Mouse (Mus musculus): ENCODE results near the gene Numb.

Gene Numb

DNA sequence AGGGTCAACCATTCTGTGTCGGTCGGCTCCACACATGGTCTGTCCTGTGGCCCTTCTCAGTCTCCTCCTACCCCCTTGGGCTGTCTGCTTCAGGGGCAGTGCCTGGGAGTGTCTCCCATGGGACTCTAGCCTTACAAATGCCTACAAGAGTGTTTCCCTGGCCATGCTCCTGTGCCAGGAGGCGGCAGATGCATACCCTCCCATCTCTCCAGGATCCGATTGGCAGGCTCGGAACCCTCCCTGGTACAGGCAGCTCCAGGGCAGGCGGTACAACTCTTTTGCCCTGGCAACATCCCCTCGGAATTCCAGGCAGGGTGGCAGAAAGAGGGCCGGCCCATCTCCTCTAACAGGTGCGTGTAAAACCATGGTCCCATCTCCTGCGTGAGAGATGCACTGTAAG is 139.1 kb downstream of the Numb start:
- DNase-seq (ENCODE audit: low read depth, low spot score): no peak

DNA sequence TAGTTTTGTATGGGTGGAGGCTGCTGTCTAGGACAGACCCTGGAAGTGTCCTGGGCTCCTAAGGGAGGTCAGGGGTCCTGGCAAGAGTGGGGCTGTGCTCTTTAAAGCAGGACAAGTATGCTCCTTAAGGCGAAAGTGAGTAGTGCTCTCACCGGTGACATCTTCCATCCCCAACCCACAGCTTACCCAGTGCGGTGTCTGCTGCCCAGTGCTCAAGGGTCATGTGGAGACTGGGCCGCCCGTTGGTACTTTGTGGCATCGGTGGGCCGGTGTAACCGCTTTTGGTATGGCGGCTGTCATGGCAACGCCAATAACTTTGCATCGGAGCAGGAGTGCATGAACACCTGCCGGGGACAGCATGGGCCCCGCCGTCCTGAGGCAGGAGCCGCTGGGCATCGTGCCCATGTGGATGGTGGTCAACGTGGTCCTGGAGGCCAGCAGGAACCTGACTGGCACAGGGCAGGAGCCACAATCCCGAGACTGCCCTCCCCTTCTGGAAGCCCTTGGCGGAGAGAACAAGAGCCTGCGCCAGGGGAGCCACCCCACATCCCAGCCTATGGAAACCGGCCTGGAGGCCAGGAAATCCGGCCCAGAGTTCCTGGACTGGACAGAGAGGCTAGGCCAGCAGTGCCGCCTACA is 140.0 kb downstream of the Numb start:
- DNase-seq (ENCODE audit: low read depth, low spot score): no peak

DNA sequence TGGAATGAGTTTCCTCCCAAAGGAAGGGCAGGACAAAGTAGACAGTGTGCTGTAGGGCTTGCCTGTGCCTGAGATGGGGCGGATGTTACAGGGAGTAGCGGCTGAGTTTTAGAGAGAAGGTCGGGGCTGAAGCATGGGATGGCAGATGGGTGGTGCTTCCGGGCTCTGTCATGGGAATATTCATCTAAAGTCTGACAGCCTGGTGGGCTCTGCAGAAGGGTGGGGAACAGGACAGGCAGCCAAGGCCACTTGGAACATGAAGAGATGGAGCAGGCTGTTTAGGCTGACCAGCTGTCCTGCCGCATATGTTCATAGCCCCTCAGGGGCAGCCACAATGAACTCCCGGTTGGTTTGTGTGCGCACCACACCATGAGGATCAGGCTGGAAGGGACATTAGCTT is 140.5 kb downstream of the Numb start:
- DNase-seq (ENCODE audit: low read depth, low spot score): no peak

DNA sequence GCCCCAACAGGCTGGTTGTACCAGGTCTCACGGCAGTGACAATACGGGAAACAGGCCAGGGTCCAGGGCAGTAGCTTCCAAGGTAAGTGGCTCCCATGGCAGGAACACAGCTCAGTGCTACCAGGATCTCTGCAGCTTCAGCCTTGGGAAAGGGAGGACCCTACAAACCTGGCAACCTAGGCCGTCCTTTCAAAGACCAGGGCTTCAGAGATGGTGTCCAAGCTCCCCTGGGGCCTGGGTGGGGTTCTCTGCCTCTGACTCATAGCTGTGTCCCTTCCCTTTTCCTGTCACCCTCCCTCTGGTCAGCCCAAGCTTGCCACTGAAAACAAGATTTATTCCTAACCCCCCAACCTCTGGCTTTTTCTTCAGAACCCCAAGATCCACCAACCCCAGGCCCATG is 141.6 kb downstream of the Numb start:
- no peak for DNase-seq (ENCODE audit: low read depth, low spot score)

DNA sequence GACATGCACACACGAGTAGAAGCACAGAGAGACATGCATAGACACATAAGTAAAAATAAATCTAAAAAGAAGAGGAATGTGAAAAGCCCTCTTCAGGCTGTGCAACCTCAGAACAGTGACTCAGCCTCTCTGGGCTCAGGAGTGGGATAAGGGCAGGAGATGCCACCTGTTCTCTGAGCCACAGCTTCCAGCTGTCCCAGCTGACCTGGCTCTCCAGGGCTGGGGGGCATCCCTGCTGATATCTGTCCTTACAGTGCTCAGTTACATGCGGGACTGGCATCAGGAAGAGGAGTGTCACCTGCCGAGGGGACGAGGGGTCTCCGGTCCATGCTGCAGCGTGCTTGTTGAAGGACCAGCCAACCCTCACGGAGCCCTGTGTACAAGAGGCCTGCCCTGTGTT is 145.0 kb downstream of the Numb start:
- DNase-seq (ENCODE audit: low read depth, low spot score): no peak

DNA sequence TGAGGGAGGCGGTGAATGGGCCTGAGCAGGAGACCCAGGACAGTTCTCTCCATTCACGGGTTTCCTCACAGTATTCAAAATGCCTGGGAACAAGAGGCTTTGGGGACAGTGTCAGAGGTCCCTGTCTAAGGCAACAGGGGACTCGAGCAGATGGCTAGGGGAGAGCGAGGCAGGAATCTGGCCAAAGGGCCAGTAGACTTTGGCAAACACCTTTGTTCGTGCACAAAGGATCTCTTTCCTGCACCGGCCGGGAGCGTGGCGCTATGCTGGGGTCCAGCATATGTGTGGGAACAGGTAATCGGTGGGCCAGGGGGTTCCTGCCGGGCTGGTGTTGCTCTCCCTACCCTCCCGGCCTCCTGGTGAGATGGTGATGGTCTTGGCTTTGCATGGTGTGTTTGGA is 146.1 kb downstream of the Numb start:
- no peak for DNase-seq (ENCODE audit: low read depth, low spot score)

DNA sequence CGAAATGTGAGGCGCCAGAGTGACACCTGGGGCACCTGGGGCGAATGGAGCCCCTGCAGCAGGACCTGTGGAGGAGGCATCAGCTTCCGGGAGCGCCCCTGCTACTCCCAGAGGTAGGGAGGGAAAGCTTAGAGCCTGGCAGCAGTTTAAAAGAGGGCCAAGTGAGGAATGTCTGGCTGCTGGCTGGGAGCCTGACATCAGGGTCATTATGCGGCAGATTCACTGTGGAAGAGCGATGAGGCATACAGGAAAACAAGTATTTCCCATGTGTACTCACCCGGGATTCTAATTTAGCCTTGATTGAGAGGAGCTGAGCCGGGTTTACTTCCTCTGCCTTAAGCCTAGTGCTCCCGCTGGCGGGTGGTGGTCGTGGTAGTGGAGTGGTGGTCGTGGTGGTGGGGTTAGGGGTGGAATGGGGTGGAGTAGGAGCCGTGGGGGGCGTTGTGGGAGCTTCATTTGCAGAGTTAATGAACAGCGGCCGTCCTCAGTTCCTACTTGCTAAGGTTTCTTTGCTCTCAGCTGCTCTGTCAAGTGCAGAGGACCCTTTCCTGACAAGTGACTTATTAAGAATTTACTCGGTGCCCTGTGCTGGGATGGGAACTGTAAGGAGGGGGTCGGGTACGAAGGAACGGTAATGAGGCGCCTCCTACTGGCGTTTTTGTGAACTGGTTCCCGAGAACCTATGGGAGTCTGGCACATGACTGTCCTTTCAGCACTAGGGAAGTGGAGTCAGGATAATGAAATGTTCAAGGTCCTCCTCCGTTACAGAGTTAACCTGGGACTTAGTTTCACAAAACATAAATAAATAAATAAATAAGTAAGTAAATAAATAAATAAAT is 151.1 kb downstream of the Numb start:
- peak; percentile 85 for DNase-seq (ENCODE audit: low read depth, low spot score)

DNA sequence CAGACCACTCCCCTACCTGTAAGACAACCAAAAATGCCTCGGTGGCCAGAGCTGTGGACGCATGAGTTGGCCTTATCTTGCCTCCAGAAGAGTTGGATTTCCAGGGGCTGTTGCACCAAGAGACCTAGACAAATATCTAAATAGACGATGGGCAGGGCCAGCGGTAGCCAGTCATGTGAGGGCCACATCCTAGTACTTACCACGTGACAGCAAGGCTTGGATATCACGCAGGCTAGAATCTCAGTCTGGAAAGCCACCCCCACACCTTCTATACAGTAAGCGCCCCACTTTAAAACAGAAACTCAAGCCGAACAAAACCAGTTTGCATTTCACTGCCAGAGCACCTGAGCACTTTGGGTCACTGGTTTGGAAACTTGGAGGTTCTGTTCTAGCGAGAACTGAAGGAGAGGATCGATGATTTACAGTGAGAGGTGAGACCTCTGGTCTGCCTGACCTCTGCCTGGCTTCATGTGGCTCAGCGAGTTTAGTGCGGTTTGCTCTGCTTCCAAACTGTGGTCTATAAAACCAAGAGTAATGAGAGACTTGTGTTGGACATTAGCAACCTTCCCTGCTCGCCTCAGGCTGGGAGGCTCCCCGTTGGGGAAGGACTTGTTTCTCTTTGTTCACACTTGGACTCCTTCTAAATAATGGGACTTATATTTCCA is 153.4 kb downstream of the Numb start:
- DNase-seq (ENCODE audit: low read depth, low spot score): peak; percentile 51

DNA sequence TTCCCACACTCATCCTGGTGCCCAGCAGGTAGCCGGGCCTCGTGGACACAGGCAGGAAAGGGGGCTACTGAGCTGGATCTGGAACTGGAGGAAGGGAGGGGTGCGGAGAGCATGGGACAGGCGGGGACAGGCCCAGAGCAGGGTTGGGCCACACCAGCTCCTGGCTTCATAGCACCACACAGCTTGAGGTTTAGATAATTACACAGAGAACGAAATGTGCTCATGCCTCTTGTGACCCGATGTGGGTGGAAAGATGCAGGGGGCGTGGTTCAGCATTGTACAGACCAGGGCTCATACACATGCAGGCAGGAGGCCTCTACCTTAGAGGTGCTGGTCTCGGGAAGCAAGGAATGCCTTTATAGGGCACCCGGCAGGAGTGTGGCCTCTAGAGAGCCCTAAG is 153.9 kb downstream of the Numb start:
- no peak for DNase-seq (ENCODE audit: low read depth, low spot score)

DNA sequence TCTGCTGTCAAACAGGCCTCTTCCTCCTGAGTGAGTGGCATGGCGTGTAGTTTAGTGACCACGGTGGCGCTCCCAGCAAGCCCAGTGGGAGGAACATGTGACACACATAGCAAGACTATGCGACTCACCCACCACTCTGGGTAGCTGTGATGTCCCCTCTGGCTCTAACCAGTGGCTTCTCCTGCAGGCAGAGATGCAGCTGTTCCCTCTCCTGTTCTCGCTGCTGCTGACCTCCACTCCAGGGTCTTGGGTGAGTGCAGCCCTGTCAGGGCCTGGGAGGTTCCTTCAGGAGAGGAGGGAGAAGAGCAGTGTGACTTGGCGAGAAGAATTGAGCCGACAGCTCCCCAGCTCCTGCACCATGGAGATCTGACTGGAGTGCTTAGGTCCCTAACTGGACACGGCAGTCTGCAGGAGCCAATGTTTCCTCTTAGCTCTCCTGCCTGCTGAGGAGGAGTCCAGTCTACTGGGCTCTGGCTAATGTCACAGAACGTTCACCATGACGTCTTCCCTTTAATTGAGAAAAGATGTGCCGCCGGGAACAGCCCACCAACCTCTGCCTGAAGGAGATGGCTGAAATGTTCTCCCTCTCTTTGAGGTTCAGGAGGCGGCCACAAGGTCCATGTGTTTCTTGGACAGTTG is 155.7 kb downstream of the Numb start:
- DNase-seq (ENCODE audit: low read depth, low spot score): peak; percentile 52

DNA sequence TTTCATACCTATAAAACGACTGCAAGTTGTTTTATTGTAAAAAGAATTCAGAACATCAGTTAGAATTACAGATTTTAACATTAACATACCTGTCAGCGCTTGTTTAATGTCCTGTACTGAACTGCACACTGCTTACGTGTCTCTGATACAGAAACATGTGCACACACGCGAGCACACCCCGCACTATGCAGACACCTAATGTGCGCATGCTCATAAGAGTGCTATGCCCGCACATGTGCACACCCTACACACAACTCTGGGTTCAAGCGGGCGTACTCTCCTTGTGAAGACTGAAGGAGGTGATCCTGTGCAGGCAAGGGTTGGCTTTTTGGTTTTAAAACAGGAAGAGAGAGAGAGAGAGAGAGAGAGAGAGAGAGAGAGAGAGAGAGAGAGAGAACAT is 157.2 kb downstream of the Numb start:
- DNase-seq (ENCODE audit: low read depth, low spot score): no peak

DNA sequence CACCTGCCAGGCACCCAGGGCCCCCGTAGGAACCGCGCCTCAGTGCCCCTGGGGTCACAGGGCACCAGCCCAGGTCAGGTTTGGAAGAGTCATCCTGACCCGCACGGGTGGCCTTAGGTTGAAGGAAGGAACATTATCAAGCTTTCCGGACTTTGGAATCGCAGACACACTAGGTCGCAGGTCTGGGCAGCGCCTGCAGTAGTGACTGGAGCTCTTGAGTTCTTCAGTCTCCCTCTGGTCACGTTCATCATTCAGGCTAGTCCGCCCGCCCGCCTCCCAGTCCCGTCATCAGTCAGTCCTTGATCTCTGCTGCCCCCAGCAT is 157.7 kb downstream of the Numb start:
- DNase-seq (ENCODE audit: low read depth, low spot score): no peak

DNA sequence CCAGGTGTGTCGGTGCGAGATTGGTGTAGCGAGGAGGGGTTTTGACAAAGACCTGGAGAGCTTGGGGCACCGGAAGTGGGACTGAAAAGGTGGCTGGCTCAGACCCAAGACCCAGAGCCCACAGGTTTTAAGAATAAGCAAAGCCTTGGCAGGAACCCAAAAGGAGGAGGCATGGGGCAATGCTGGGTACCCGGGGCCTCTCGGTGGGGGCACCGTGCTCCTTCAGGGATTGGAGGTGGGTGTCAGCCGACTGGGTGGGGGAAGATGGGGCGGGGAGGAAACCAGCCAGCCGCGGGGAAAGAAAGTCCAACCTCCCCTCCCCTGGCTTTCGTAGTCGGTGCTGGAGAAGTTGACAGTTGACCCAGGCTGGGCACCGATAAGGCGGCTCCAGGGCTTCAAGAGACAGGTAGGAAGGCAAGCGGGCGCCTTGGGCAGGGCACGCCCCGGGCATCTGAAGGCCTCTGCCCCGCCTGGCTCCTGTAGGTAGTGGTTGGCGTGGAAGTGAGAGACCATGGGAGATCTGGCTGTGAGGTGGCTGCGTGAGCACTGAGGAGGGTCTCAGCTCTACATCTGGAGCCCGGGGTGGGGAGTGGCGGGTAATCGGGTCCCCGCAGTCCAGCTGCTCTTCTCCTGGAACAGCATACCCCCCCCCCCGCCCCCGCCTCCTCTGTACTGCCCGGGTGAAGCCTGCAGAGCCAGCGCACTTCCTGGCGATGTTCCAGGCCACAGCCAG is 158.3 kb downstream of the Numb start, which contains the start of gene Papln:
Gene Papln (plus strand): TSS at position 324 of the 733 bp plus-strand sequence.
- DNase-seq (ENCODE audit: low read depth, low spot score): no peak

DNA sequence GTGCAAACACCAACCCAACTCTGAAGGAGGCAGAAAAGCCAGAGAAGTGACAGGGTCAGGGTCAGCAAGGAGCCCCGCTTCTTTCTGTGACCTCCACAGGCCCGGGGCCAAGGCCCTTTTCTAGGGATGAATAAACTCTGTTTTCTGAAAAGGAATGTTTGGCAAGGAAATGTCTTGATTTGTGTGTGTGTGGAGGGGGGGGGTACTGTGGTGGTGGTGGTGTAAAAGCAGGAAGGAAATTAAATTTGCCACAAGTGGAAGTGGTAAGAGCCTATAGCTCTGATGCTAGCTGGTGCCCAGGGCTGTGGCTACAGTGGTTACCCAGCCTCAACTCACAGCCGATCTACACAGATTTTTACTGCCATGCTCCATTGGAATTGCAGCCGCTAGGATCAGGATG is 159.0 kb downstream of the Numb start:
- DNase-seq (ENCODE audit: low read depth, low spot score): no peak

DNA sequence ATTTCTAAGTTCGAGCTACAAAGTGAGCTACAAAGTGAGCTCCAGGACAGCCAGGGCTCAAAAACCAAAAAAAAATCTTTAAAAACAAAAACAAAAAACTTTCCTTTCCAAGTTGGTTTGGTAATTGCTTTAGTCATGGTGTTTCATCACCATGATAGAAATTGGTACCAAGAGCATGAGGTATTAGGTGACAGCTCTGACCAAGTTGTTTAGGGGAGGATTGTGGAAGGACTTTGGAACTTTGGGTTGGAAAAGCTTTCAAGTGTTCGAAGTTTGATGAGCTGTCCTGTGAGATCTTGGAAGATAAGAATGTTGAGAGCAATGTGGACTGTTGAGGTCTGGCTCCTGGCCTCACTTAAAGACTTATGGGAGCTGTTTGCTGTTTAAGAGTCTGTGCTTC is 161.5 kb downstream of the Numb start:
- no peak for DNase-seq (ENCODE audit: low read depth, low spot score)

DNA sequence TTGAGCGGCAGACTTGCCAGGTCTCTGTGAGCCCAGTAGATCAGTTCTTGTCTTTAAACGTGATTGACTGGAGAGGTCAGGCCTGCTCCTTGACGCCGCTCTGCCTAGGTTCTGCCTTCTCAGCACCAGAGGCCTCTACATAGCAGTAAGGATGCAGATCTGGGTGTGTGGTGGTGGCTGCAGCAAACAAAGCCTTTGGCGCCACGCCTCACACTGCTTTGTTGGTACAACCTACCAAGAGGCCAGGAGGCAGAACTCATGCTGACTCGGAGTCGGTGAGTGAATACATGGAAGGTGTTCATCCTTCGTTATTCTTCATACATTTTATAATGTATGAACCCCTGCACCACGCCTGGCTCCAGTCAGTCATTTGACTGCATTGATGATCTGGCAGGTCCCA is 163.0 kb downstream of the Numb start:
- DNase-seq (ENCODE audit: low read depth, low spot score): no peak

DNA sequence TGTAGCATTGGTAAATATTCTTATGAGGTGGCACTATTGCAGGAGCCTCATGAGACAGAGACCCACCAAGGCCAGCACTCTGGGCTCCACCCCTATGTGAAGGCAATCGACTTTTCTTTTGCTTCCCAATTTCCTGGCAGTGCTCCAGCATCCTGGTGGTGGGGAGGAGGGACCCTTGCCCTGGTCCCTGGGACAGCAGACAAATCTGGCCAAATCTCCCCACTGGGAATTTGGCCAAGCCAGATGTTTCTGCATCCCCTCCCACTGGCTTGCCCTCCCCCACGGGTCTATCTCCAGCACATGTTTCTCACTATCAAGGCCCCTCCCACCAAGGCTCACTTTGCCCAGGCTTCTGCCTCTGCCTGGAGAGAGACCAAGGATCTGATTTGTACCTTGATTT is 169.2 kb downstream of the Numb start:
- DNase-seq (ENCODE audit: low read depth, low spot score): no peak

DNA sequence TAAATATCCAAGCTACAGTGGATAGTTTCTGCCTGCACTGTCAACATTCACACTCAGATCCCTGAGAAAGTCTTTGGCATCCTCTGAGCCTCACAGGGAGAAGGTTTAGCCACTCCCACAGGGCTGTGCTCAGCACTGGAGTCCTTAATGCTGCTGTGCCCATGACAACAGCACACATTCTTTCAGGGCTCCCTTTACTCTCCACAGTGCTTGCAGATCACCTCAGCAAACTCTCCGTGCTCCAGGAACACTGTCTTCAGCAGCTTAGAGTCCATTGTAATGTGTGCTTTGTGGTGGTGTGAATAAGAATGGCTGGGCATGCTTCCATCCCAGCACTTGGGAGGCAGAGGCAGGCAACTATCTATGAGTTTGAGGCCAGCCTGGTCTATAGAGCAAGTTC is 172.5 kb downstream of the Numb start:
- DNase-seq (ENCODE audit: low read depth, low spot score): no peak

Measured in forelimb bud, embryonic 11.5 days (tissue).